Mouse (Mus musculus) left cerebral cortex, postnatal 36 days (tissue): ENCODE measurements at regions not wholly inside any gene's neighbourhood (a gene's known extent, or its start where the extent isn't known, plus 50 kb on each side); places are given as distances from the start of the nearest gene placed in this dataset.

Source experiments
- DNase-seq, 2 experiments: peaks; one replicate each; pipeline ENCODE4 v3.0.0; 2021 to 2022; ENCODE audit warnings: low spot score in 2 of 2, mixed read lengths in 1 of 2
- intact Hi-C: fragments of 180-260 bp; cut with DNase I; formaldehyde crosslinking; loops from one replicate; pipeline ENCODE4 v1.15.1; 2025

DNA sequence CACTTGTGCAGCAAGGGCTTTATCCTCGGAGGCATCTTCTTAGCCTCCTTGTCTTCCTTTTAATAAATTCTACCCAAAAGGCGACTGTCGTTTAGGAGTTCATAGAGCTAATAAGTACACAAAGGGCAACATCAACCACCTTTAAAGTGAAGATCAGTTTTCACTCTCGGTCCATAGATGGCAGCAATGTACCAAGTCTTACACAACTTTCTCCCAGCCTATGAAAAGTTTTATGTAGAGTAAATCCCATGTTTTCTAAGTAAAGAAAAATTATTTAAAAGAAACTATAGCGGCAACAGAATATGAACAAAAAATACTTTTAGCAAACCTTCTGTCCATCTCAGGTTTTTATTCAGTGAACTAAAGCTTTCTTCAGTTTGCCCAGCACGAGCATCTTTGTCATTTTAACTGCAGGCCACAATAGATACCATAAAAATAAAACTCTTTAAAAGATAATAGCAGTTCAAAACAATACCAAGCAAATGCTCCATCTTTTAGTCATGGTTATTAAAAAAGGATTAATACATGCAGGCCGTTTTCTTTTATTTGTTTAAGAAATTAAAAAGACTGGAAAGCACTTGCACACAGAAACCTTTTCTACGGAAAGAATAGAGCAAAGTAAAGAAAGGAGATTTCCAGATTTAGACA is 443.6 kb upstream of the Klhl1 start:
- DNase-seq = no peak
- intact Hi-C loops = no loop called here

DNA sequence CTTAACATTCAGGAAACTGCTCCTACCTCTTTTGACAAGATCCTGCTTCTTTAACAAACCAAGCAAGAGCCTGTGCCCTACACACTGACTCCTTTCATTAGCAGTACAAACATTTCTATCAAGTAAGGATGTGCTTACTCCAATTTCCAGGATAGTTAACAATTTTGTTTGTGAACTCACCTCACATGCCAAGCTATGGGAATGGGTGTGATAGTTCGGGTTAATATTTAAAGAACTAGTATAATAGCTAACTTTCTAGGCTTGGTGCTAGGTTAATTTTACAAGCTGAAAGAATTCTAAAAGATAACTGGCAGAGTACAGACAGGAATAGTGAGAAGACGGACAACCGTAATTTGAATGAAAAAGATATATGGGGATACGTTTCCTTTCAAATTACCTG is 437.2 kb upstream of the Klhl1 start:
- intact Hi-C loops = loop anchor here (10.0 kb wide), 1 partner anchor 1929 kb away; no protein-coding TSS in a partner anchor
- no peak for DNase-seq

DNA sequence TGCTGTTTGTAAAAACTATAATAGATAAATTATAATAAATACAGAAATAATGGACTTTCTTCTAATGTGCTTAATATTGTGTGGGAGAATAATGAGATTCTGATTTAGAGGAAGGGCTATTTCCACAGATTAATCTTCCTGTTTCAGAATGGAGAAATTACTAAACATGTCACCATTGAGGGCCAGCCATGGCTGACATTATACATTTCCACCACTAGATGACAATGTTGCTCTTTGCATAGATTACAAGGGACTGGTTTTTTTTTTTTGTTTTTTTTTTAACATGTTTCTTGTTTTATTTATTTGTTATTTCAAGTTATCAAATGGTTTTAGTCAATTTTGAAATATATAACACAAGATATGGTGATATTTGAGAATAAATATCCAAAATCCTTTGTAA is 435.6 kb upstream of the Klhl1 start:
- DNase-seq = no peak

GRCm38 (mm10) chr14:96908737-96909136 is 389.8 kb upstream of the Klhl1 start:
- DNase-seq = no peak
- intact Hi-C loops = loop anchor here (1.0 to 2.0 kb wide), 2 partner anchors 406 to 959 kb away; no protein-coding TSS in a partner anchor

More for the DNA sequence above, 435.6 kb upstream of the Klhl1 start:
- intact Hi-C loops = loop anchor here (10.0 kb wide), 1 partner anchor 1930 kb away; no protein-coding TSS in a partner anchor

DNA sequence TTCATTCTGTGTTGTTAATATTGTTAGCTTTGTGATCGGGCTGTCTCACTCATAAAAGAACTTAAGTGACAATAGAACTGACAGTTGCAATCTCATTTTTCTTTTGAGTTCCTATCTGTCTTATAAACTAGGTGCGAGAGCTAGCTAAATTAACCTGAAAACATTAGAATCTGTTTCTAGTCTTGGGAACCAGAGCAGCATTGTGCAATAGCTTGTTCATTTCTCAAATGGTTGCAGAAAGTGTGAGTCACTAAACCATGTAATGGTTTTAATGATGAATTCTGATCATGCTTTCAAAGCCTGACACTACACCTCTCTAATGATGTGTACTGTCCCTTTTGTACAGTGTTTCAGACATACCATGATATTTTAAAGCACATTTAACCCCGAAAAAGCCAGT is 360.8 kb upstream of the Klhl1 start:
- intact Hi-C loops = no loop called here
- DNase-seq = no peak

GRCm38 (mm10) chr14:96871969-96872368 is 353.1 kb upstream of the Klhl1 start:
- no peak for DNase-seq
- intact Hi-C loops = no loop called here

GRCm38 (mm10) chr14:96838910-96839309 is 320.0 kb upstream of the Klhl1 start:
- DNase-seq = no peak
- intact Hi-C loops = no loop called here

DNA sequence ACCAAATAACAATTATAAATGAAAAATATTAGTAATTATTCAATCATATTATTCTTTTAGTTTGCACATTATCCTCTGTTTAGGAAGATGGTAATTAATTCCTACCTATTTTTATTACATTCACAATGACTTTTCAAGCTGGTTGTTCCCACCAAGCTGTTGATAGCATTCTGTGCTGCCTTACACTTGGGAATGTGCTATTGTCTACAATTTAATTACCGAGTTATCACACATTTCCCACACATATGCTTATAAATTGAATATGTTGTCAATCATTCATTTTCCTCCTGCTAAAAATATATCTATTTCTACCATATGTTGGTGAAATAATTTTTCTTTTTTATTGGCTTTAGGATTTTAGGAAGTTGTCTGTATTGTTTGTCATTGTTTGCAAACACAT is 306.2 kb upstream of the Klhl1 start:
- DNase-seq = no peak
- intact Hi-C loops = no loop called here

DNA sequence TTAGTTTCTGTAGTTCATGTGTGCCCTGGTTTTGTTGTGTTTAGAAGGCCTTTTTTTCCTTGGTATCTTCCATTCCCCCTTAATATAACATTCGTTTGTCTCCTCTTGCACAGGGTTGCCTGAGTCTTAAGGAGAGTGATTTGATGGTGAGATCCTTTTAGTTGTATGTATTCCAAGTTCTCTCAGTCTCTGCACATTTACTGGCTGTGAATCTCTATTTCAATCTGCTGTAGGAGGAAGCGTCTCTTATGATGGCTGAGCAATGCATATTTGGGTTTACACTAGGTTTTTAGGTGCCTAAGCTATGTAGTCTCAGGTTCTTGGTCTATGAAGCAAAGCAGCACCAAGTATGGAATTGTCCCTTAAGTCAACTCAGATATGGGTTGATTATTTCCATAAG is 296.8 kb upstream of the Klhl1 start:
- intact Hi-C loops = no loop called here
- no peak for DNase-seq

DNA sequence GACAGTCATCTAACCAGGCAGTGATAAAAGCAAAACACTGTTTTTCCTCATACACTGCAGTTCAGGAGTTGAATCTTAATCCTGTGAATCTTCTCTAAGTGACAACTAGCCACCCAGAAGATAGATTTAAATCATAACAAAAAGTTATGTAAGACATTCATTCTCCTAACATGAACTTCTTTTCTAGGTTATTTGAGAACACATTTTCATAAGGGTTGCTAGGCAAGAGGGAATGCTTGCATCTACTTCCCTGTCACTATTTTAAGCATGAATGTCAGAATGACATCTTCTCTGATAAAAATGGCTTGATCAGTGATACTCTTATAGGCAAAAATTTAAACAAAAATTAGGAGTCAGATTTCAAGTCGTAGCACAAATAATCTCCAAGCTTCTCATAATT is 286.4 kb upstream of the Klhl1 start:
- no peak for DNase-seq
- intact Hi-C loops = no loop called here

DNA sequence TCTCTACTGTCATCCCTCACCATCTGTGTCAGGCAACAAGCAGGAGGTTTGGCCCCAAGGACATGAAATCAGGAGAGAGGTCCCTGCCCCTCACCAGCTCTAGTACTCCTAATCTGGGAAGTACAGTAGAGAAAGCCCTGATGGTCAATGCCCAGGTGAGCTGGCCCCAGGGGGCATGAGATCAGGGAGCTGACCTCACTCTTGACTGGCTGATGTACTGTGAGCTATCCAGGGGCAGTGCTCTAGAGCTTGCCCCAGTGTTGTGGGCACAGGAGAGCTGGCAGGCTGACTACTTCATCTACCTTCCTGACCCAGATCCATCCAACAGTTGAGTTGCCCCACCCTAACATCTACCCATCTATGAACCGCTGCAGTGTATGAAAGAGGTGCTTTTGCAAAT is 275.9 kb upstream of the Klhl1 start:
- DNase-seq = no peak
- intact Hi-C loops = no loop called here

DNA sequence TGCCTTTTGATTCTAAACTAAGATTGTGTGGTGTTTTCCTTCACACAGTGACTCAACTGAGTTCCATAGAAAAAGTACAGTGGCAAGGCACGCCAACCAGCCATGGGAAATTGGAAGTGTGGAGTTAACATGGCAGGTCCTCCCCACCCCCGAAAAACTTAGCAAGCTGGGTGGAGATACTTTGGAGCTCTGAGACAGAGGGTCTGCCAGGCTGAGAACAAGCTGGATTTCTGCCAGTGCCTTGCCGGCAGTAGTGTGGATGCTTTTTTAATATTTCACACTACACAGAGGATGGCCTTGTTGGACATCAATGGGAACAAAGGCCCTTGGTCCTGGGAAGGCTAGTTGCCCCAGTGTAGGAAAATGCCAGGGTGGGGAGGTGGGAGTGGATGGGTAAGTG is 269.0 kb upstream of the Klhl1 start:
- intact Hi-C loops = no loop called here
- no peak for DNase-seq

DNA sequence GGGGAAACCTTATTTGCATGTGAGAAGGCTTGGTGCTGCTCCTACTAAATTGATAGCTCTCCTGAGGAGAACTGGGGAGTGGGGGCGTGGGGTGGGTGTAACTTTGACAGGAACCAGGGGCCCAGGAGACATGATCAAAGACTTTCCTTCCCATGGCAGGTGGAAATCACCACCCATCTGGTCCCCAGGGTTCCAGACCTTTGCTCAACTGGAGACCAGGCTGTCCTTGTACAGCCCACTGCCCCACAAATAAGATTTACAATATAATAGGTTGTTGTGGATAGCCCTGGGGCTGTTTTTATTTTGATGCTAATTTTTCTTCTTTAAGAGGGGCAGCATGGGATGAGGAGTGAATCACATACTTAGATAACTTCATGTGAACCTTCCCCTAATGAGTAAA is 268.4 kb upstream of the Klhl1 start:
- intact Hi-C loops = no loop called here
- no peak for DNase-seq

- intact Hi-C loops = no loop called here
- DNase-seq = no peak
Measured at GRCm38 (mm10) chr14:96775801-96776200, 256.9 kb upstream of the Klhl1 start.

- intact Hi-C loops = no loop called here
- DNase-seq = no peak
Measured at GRCm38 (mm10) chr14:96760591-96760990, 241.7 kb upstream of the Klhl1 start.

DNA sequence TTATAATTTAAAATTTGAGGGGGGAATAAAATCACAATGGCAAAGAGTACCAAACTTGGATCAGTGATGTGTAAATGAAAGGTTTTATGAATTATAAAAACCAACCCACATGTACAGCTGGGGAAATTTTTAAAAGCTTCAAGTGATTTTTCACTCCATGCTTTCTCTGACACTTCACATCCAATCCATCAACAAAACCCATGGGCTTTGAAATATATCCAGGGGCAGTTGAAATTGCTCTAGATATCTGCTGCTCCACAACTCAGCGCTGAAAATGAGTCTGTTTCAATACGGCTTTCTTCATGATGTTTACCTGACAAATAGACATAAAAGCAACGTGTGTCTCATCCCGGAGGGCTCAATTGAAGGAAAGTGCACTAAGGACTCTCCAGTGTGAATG is 214.3 kb upstream of the Klhl1 start:
- no peak for DNase-seq
- intact Hi-C loops = no loop called here

GRCm38 (mm10) chr14:96697086-96697485 is 178.2 kb upstream of the Klhl1 start:
- intact Hi-C loops = no loop called here
- DNase-seq = no peak

DNA sequence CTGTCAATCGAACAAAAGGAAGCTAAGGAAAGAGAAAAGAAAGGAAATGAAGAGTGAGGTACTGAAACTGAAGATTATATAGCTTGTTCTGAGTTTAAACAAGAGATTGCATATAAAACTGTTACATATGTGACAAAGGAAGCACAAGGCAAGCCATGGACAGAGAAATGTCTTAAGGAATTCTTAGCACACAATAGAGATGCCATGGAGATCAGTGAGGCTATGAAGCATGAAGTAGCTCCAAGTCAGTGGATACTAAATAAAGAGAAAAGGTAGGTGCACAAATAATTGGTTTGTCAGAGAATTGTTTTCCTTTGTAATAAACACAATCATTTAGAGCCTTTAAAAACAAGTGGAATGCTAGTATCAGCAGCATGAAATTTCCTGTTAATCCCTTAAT is 172.0 kb upstream of the Klhl1 start:
- intact Hi-C loops = no loop called here
- DNase-seq = no peak

DNA sequence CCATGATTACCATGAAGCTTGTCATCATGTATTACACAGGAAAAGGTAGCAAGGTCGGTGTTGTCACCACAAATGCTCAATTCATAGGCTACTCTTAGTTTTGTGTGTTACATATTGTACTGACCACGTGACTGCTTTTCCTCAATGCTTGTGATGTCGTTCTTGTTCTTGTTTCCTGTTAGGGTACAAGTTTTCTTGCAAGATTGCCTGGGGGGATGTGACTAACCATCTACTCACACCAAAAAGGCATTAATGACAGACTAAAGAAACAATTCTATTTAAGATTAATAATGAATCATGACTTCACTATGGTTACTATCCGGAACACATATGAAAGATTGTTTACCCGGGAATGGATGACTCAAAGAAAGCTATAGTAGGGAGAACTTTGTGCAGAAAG is 165.0 kb upstream of the Klhl1 start:
- intact Hi-C loops = no loop called here
- no peak for DNase-seq

DNA sequence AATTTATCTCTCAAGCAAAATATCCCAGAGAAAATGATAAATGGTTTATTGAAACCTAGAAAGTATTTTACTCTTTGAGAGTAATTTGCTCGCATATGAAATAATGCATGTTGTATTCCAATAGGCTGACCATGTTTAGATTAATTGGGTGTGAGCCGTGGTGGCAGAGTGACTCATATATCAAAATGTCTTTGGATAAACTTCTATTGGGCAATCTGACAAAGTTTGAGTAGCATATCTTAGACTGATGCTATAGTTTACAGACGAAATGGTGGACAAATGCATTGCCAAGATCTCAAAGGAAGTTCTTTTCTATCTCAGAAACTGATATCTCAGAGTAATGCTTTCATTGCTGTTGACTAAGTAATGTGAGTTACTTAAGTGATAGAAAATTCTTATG is 162.8 kb upstream of the Klhl1 start:
- intact Hi-C loops = no loop called here
- no peak for DNase-seq

- intact Hi-C loops = no loop called here
Measured at GRCm38 (mm10) chr14:96676213-96676612, 157.3 kb upstream of the Klhl1 start.

DNA sequence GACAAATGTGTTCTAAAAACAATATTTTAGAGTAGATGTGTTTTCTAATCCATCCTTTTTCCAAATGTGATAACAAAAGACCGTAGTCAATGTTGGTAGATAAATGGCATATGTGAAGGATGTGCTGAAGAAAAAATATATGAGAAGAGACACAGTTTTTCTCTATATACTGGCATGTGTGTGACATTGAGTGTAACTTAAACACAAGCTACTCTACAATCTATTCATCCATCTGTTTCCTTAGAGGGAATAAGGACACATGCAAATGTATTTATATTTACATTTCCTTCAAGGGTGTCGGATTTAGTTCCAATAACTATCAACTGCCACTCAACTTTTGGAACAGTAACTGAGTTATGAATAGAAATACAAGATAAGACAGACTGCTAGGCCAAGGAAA is 149.7 kb upstream of the Klhl1 start:
- DNase-seq = no peak
- intact Hi-C loops = no loop called here

More at GRCm38 (mm10) chr14:96676213-96676612, 157.3 kb upstream of the Klhl1 start:
- no peak for DNase-seq
